Mouse (Mus musculus) embryonic facial prominence, embryonic 10.5 days (tissue): ENCODE measurements around the gene Rpl41. TPM values are rescaled to one million over a fixed set of nuclear protein-coding genes. Genes with fewer than 3 reads are reported as not detected.
"Not testable (repeated sequence)": the region's sequence is repeated elsewhere in the genome, so short reads cannot be mapped to it uniquely, and the experiment has no call there.

Source experiments
- DNase-seq: peaks from one replicate; pipeline ENCODE4 v3.0.0-alpha.2; 2017; ENCODE audit warnings: low spot score
- H3K27ac ChIP-seq: fragments of 300-500 bp; sonication (generic); replicated peaks from 2 replicates; pipeline ENCODE4 v1.5.1; 2016; ENCODE audit warnings: mild to moderate bottlenecking
- H3K27me3 ChIP-seq: fragments of 300-500 bp; sonication (generic); replicated peaks from 2 replicates; pipeline ENCODE4 v1.6.1; 2016; ENCODE audit warnings: low read depth, mild to moderate bottlenecking; ENCODE audit not compliant: poor library complexity, severe bottlenecking
- H3K36me3 ChIP-seq: fragments of 300-500 bp; sonication (generic); replicated peaks from 2 replicates; pipeline ENCODE4 v1.6.1; 2016; ENCODE audit warnings: mild to moderate bottlenecking, moderate library complexity
- H3K4me1 ChIP-seq: fragments of 300-500 bp; sonication (generic); 2 replicates; pipeline ENCODE4 v1.6.1; 2016
- H3K4me3 ChIP-seq: fragments of 300-500 bp; sonication (generic); 2 replicates; pipeline ENCODE4 v1.5.1; 2016; ENCODE audit warnings: mild to moderate bottlenecking, moderate library complexity
- H3K9me3 ChIP-seq: fragments of 300-500 bp; sonication (generic); 2 replicates; pipeline ENCODE4 v1.6.1; 2016; ENCODE audit warnings: mild to moderate bottlenecking
- WGBS: fragments of 180-500 bp; shearing (Covaris S2); methylation state at CpG from one replicate; pipeline ENCODE4 v1.1.7; 2016; 5-methylcytosine and 5-hydroxymethylcytosine counted together
- polyA plus RNA-seq: library from polyadenylated mRNA; unstranded; fragments of >200 nt; fragmentation: Nextera tagmentation; extraction: Ambion mirVana; gene quantifications from 2 replicates; pipeline ENCODE4 v1.2.1, GENCODE M21; 2016

The Rpl41 gene
- polyA plus RNA-seq, 1 experiment from 2014 or later = 3,494 TPM

- not testable (repeated sequence) for DNase-seq, H3K9me3 ChIP-seq, H3K27me3 ChIP-seq
- WGBS = 64% methylated on average over 6 of the region's 6 CpGs
- peaks cover 22% of the 10 kb centered on the region for H3K4me1 ChIP-seq
- H3K36me3 ChIP-seq = peaks cover 17% of the 10 kb centered on the region
- peak overlapping the region; percentile 54; the same call in 1 of the 2 replicates for H3K27ac ChIP-seq
- peak overlapping the region; percentile 88; the same call in 1 of the 2 replicates for H3K4me3 ChIP-seq
These were observed 565 bp upstream of the Rpl41 start for GRCm38 (mm10) chr10:128549682-128550057.

DNA sequence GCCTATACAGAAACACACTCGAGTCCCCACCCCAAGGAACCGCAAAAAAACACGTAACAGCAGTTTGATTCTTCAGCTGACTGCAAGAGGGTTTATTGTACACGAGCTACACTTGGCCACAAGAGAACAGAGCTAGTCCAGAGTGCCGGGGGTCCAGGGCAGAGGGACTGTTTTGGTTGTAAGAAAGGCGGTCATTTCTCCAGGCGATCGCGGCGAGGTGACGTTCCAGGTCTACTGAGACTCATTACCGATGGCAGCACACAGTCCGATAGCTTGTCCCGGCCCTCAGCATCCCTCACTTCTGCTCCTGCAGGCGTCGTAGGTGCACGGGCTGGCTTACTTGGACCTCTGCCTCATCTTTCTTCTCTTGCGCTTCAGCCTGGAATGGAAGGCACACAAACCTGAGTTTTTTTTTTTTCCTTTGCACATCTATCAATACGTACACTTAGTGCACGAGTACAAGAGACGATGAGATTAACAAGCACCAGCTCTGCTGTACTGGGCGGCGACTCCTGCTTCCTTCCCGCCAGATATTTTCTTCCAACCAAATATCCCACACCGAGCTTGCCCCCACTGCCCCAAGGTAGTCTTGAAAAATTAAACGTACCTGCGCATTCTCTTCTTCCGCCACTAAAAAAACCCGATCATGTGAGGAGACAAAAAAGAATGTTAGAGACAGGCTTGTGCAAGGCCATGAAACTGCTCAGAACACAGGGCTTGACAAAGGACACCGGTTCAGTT lies 884 bp downstream of the Rpl41 start:
- not testable (repeated sequence) for H3K9me3 ChIP-seq, DNase-seq, H3K27me3 ChIP-seq
- H3K4me3 ChIP-seq = peak overlapping the region; percentile 88
- under 1% methylated on average over 30 of the region's 30 CpGs for WGBS
- peaks cover 33% of the 10 kb centered on the region for H3K4me1 ChIP-seq
- peak overlapping the region; percentile 97 for H3K27ac ChIP-seq
- peaks cover 32% of the 10 kb centered on the region for H3K36me3 ChIP-seq

DNA sequence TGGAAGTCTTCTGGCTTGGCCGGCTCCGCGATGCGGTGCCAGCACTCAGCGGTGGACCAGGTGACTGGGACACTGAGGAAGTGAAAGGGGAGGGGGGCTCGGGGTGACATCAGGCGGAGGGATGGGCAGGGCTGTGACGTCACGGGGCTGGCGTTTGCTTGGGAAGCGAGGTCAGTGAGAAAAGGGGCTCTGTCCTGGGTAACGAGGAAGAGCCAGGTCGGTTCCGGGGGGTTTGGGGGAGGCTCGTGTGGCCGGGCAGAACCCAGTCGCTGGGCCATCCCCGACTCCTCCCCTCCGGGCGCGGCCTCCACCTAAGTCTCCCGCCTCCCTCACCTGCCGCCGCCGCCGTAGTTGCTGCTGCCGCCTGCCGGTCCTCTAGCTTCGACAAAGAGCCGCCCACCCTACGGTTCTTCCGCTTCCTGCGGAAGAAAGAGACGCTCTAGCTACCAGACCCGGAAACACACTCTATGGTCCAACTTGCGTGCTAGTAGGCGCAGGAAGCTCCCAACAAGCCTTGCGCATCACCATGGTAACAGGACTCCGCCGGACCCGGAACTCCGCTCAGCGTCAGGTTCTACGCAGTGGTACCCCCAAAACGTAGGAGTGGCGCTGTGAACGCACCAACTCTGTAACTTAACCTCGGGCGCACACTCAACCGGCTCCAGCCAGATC lies 1.6 kb downstream of the Rpl41 start, which contains the start of gene Zc3h10:
Zc3h10 (minus strand) TSS at position 414 of the 672 bp plus-strand sequence.
- Histone ChIP-seq H3K4me3 (peak within 1 kb of the TSS; percentile 88), H3K27me3 (no peaks in the 10 kb centered on the region), H3K27ac (peak within 1 kb of the TSS; percentile 97), H3K4me1 (peaks cover 33% of the 10 kb centered on the region), H3K9me3 (no peaks in the 10 kb centered on the region), H3K36me3 (peaks cover 39% of the 10 kb centered on the region)
- peak; percentile 94 for DNase-seq
- WGBS = under 1% methylated on average over 50 of the region's 50 CpGs

GRCm38 (mm10) chr10:128546787-128547186 lies 2.3 kb downstream of the Rpl41 start:
- H3K27ac ChIP-seq = peak overlapping the region; percentile 88
- DNase-seq = no peak

DNA sequence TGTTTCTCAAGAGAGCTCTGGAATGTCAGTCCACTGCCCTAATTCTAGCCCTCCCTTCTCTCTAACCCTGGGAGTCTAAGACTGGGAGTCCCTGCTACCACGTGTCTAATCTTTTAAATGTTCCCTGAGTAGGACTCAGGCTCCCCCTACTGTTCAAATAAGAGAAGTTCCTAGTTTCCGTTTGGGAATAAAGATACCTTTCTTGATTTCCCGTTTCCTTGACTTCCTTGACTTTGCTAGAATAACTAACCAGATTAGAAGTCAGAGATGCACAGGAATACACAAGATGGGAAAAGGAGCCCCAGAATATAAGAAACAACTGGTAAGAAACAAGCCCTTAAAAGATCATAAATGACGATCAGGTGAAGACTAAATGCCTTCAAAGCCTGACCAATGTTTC lies 2.7 kb downstream of the Rpl41 start:
- peaks cover 33% of the 10 kb centered on the region for H3K4me1 ChIP-seq
- 18% methylated on average over 4 of the region's 4 CpGs for WGBS
- peak overlapping the region; percentile 26; the same call in 1 of the 2 replicates for H3K27ac ChIP-seq
- H3K27me3 ChIP-seq = no peaks in the 10 kb centered on the region
- H3K36me3 ChIP-seq = peaks cover 50% of the 10 kb centered on the region
- H3K9me3 ChIP-seq = no peaks in the 10 kb centered on the region
- peak overlapping the region; percentile 88 for H3K4me3 ChIP-seq
- DNase-seq = no peak

More at GRCm38 (mm10) chr10:128546787-128547186, 2.3 kb downstream of the Rpl41 start:
- H3K4me3 ChIP-seq = peak overlapping the region; percentile 88
- H3K9me3 ChIP-seq = no peaks in the 10 kb centered on the region
- H3K4me1 ChIP-seq = peaks cover 33% of the 10 kb centered on the region
- peaks cover 46% of the 10 kb centered on the region for H3K36me3 ChIP-seq
- 25% methylated on average over 7 of the region's 7 CpGs for WGBS
- no peaks in the 10 kb centered on the region for H3K27me3 ChIP-seq

DNA sequence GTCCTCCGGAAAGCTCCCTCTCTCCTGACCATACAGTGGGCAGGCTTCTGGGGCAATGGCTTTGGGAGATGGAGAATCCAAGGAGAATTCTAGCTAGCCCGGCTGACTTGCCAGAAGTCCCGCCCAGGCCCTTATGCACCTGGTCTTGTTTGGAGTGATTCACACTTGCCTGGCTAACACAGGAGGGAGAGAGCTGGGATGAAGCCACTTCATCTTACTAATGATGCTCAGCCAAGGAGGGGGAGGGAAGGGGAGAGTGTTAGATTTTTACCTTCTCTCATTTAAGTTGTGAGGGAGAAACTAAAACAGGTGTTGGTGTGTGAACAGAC lies 3.6 kb downstream of the Rpl41 start:
- no peak for DNase-seq
- no peaks in the 10 kb centered on the region for H3K27me3 ChIP-seq
- H3K27ac ChIP-seq = no peak overlapping the region
- H3K4me3 ChIP-seq = peak overlapping the region; percentile 21; the same call in 1 of the 2 replicates
- 90% methylated on average over 3 of the region's 3 CpGs for WGBS
- no peaks in the 10 kb centered on the region for H3K9me3 ChIP-seq
- peaks cover 56% of the 10 kb centered on the region for H3K36me3 ChIP-seq
- peaks cover 33% of the 10 kb centered on the region for H3K4me1 ChIP-seq

DNA sequence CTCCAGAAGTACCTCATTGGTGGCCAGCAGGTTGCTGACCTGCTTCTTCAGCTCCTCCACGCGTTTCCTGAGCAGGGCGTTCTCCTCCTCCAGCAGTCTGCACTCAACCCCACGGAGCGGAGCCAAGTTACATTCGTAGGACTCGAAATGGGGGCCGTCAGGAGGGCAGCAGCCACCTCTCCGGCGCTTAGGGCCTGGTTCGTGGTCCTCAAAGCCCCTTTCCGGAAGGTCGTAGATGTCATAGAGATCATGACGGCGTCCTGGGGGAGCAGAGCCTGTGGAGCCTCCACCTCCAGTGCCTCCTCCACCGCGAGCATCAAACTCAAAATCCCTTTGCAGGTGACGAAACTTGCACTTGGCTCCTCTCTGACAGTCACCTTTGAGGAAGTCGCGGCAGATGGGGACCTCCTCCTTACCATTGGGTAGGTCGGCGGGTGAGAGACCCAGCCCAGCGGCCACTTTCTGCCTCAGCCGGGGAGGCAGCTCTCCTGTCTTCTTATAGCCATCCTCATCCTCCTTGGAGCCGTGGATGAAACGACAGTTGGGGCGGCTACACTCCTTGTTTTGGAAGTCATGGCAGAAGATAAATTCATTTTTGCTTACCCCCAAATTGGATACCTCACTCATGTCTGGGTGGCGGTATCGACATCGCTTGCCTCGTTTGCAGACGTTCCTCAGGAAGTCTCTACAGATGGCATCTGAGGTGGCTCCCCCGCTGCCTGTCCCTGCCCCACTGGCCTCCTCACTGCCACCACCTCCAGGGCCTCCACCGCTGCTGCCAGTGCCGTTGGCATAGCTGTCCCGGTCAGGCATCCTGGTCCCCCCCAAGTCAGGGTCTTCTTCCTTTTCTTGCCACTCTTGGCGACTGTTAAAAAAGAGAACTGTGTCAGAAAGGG lies 4.2 kb downstream of the Rpl41 start:
- no peaks in the 10 kb centered on the region for H3K27me3 ChIP-seq
- WGBS = 95% methylated on average over 37 of the region's 37 CpGs
- no peaks in the 10 kb centered on the region for H3K9me3 ChIP-seq
- H3K4me1 ChIP-seq = peaks cover 32% of the 10 kb centered on the region
- no peak for DNase-seq
- peak overlapping the region; percentile 21; the same call in 1 of the 2 replicates for H3K4me3 ChIP-seq
- H3K27ac ChIP-seq = no peak overlapping the region
- peaks cover 56% of the 10 kb centered on the region for H3K36me3 ChIP-seq

GRCm38 (mm10) chr10:128544151-128544657 lies 4.9 kb downstream of the Rpl41 start:
- H3K4me3 ChIP-seq = no peak overlapping the region
- no peaks in the 10 kb centered on the region for H3K9me3 ChIP-seq
- H3K27me3 ChIP-seq = no peaks in the 10 kb centered on the region
- H3K4me1 ChIP-seq = peaks cover 28% of the 10 kb centered on the region
- peaks cover 56% of the 10 kb centered on the region for H3K36me3 ChIP-seq
- DNase-seq = no peak
- WGBS = 95% methylated on average over 15 of the region's 15 CpGs
- H3K27ac ChIP-seq = no peak overlapping the region; the same call in 1 of the 2 replicates

DNA sequence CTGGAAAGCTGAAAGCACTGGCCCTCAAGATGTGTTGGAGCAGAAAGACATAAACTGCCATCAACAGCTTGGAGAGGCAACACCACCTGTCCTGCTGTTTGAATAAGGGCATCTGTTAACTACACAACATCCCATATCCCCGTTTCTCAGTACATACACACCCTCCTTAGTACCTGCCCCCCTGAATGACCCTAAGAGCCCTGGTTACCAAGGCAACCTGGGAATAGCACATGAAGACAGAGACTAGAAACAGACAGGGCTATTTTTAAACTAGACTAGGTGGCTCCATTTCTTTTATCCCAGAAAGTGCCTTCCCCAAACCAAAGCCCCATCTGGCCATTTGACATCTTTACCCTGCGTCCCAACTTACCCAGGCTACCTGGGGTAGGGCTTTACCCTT lies 6.0 kb downstream of the Rpl41 start:
- H3K9me3 ChIP-seq = no peaks in the 10 kb centered on the region
- no peak for DNase-seq
- no peak overlapping the region for H3K4me3 ChIP-seq
- peaks cover 54% of the 10 kb centered on the region for H3K36me3 ChIP-seq
- peaks cover 28% of the 10 kb centered on the region for H3K4me1 ChIP-seq
- no peak overlapping the region for H3K27ac ChIP-seq
- WGBS = 78% methylated on average over 2 of the region's 2 CpGs
- no peaks in the 10 kb centered on the region for H3K27me3 ChIP-seq

DNA sequence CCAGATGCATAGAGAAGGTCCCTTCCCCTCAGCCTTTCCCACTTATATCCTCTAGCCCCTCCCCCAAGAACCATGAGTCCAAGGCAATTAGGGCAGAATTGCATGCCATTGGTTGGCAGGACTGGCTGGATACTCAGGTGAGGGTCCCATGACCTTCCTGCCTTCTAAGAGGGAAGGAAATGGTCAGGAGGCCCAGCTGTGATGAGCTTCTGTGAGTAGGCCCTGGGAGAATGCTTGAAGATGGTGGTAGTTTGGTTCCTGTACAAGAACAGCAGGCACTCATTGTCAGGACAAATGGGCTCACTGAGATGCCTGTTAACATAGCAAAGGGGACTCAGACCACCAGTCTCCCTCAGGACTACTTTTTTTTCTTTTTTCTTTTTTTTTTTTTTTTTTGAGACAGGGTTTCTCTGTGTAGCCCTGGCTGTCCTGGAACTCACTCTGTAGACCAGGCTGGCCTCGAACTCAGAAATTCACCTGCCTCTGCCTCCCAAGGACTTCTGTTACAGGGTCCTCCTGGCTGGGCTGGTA lies 10.7 kb downstream of the Rpl41 start:
- WGBS = 64% methylated on average over 1 of the region's 1 CpGs
- no peak for DNase-seq
- no peak overlapping the region for H3K27ac ChIP-seq
- peaks cover 26% of the 10 kb centered on the region for H3K36me3 ChIP-seq
- 0 out of 2 replicates have a peak, but pooled peaks cover 5% of the 10 kb centered on the region for H3K27me3 ChIP-seq
- no peaks in the 10 kb centered on the region for H3K9me3 ChIP-seq
- H3K4me1 ChIP-seq = peaks cover 13% of the 10 kb centered on the region
- no peak overlapping the region for H3K4me3 ChIP-seq

DNA sequence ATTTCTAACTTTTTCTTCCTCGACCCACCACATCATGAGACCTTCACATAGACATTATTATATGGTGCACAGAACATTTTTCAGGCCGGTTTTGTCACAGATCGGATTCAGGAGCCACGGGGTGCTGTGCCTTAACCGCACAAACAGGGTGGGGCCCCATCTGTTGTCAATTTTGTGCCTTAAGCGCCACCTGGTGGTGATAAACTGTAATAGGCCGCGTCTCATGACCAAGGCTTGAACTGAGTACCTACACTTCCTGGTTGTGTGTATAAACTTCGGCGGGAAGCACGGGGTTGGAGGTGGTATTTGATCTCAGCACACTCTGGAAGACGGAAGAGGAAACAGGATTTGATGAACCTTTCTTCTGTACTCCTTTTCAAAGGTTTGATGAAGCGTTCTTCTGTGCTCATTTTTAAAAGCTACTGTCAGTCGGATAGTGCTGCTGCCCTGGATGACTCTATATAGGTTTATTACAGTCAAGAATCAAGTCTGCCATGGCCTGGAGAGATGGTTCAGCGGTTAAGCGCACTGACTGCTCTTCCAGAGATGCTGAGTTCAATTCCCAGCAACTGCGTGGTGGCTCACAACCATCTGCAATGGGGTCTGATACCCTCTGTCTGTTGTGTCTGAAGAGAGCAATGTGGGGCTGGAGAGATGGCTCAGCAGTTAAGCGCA lies 12.7 kb downstream of the Rpl41 start:
- Histone ChIP-seq H3K27ac (peak overlapping the region; percentile 61), H3K4me3 (peak overlapping the region; percentile 40), H3K4me1 (peaks cover 13% of the 10 kb centered on the region), H3K36me3 (peaks cover 6% of the 10 kb centered on the region), H3K9me3 (no peaks in the 10 kb centered on the region), H3K27me3 (0 out of 2 replicates have a peak, but pooled peaks cover 5% of the 10 kb centered on the region)
- peak; percentile 88 for DNase-seq
- WGBS = 17% methylated on average over 18 of the region's 18 CpGs
